Mouse (Mus musculus) embryonic facial prominence, embryonic 13.5 days (tissue): ENCODE results near the gene Creb3l1. TPM values are rescaled to one million over a fixed set of nuclear protein-coding genes. Genes with fewer than 3 reads are reported as not detected.
A peak's percentile ranks its signal among the peaks of the same experiment; 100 is the strongest.

Experiments
- ATAC-seq: fragments of 200-750 bp; cut with Nextera tagmentation; 2 replicates; pipeline ENCODE4 v1.8.0; 2017; ENCODE audit warnings: low read depth; ENCODE audit not compliant: insufficient number of reproducible peaks, insufficient read depth, low FRiP score, low TSS enrichment
- H3K27ac ChIP-seq: fragments of 300-500 bp; sonication (generic); 2 replicates; pipeline ENCODE4 v1.5.1; 2015; ENCODE audit warnings: moderate library complexity, mild to moderate bottlenecking, inconsistent platforms
- H3K27me3 ChIP-seq: fragments of 300-500 bp; sonication (generic); 2 replicates; pipeline ENCODE4 v1.6.1; 2015; ENCODE audit warnings: mild to moderate bottlenecking, inconsistent platforms
- H3K36me3 ChIP-seq: fragments of 300-500 bp; sonication (generic); 2 replicates; pipeline ENCODE4 v1.6.1; 2015; ENCODE audit warnings: mild to moderate bottlenecking, inconsistent platforms
- H3K4me1 ChIP-seq: fragments of 300-500 bp; sonication (generic); 2 replicates; pipeline ENCODE4 v1.6.1; 2015; ENCODE audit warnings: inconsistent platforms
- H3K4me2 ChIP-seq: fragments of 300-500 bp; sonication (generic); 2 replicates; pipeline ENCODE4 v1.6.1; 2015; ENCODE audit warnings: moderate library complexity, mild to moderate bottlenecking, inconsistent platforms
- H3K4me3 ChIP-seq: fragments of 300-500 bp; sonication (generic); 2 replicates; pipeline ENCODE4 v1.5.1; 2015; ENCODE audit warnings: mild to moderate bottlenecking, inconsistent platforms
- H3K9ac ChIP-seq: fragments of 300-500 bp; sonication (generic); 2 replicates; pipeline ENCODE4 v1.6.1; 2015; ENCODE audit warnings: mild to moderate bottlenecking, inconsistent platforms
- H3K9me3 ChIP-seq: fragments of 300-500 bp; sonication (generic); 2 replicates; pipeline ENCODE4 v1.6.1; 2016; ENCODE audit warnings: inconsistent platforms
- WGBS: fragments of 180-500 bp; shearing (Covaris S2); methylation state at CpG from one replicate; pipeline ENCODE4 v1.1.7; 2015; ENCODE audit warnings: mixed read lengths; 5-methylcytosine and 5-hydroxymethylcytosine counted together
- polyA plus RNA-seq: library from polyadenylated mRNA; unstranded; fragments of >200 nt; fragmentation: Nextera tagmentation; extraction: Ambion mirVana; gene quantifications from 2 replicates; pipeline ENCODE4 v1.2.1, GENCODE M21; 2015

Gene Creb3l1
- polyA plus RNA-seq, 1 experiment from 2014 or later = 13.4 TPM

- Histone ChIP-seq H3K36me3 (no peaks in the 10 kb centered on the region), H3K4me1 (peaks cover 61% of the 10 kb centered on the region), H3K9me3 (no peaks in the 10 kb centered on the region), H3K4me2 (no peak overlapping the region), H3K27ac (no peak overlapping the region), H3K27me3 (peaks cover 3% of the 10 kb centered on the region), H3K4me3 (no peak overlapping the region), H3K9ac (no peak overlapping the region)
- WGBS = 92% methylated on average over 5 of the region's 5 CpGs
- no peak for ATAC-seq
These were observed 63.8 kb downstream of the Creb3l1 start for GRCm38 (mm10) chr2:91960459-91960858.

DNA sequence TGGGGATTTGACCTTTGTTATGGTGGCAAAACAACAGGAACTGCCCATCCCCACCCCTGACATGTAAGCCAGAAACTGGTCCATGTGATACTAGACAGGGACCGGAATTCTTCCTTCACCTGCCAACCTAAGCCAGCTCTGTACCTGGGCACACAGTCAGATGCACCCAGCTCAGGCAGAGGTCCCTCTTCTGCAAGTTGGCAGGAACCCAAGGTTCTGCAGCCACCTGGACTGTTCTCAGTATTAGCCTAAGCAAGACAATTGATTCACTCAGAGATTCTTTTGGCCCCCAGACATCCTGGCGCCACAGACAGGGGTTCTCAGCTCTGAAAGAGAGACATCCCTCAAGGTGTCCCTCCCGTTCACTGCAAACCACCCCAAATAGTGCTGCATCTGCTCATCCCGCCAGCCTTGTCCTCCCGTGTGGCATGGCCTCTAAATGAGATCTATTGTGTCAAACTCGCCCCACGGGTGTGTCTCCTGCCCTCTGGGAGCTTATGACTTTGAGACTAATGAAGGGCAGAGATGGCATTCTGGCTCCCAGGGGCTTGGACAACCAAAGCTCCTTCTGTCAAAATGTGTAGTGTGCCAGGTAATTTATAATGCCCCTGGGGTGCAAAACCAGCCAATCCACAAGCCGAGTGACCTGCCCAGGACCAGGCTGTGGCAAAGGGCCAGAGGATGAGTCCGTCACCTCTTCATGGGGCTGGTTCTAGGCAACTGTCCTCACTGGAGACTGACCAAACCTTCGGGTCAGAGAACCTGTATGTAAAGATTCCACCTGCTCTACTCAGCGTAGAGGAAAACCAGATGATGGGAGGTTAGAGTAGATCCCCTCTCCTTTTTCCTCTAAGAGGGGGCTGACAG, 64.5 kb downstream of the Creb3l1 start:
- H3K9me3 ChIP-seq = no peaks in the 10 kb centered on the region

DNA sequence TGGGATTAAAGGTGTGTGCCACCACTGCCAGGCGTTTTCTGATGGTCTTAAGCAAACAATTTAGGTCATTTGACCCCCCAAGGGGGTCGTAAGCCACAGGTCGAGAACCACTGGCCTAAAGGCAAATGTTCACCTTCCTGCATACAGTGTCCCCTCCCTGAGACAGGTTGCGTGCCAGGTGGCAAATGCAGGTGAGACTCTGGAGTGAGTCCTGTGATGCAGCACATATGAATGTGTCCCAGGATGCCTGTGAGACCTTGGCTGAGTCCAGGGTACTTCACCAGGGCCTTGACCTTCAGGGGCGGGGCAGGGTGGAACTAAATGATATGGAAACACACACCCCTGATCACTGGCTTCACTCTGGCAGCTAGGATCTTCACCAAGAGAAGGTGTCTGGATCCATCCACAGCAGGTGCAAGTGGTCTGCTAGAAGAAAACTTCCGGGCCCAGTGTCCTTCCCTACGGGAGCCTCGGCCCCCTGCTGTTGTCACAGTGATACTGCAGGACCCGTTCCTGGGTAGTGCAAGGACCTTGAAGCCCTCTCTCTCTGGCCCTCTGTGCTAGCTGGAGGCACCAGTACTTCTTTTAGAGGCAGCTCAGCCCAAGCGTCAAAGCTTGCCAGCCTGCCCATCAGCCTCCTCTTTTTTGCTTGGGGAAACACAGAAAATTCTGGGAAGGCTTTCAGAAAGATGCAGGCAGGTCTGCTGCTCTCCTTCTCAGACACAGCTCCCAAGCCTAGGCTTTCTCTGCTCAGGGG, 65.4 kb downstream of the Creb3l1 start:
- H3K27ac ChIP-seq = no peak overlapping the region
- H3K4me2 ChIP-seq = no peak overlapping the region
- H3K36me3 ChIP-seq = no peaks in the 10 kb centered on the region
- 47% methylated on average over 10 of the region's 10 CpGs for WGBS
- ATAC-seq = no peak
- no peak overlapping the region for H3K9ac ChIP-seq
- no peak overlapping the region for H3K4me3 ChIP-seq
- no peaks in the 10 kb centered on the region for H3K9me3 ChIP-seq
- no peaks in the 10 kb centered on the region for H3K27me3 ChIP-seq
- H3K4me1 ChIP-seq = peaks cover 59% of the 10 kb centered on the region

More for the DNA sequence above, 64.5 kb downstream of the Creb3l1 start:
- 71% methylated on average over 11 of the region's 11 CpGs for WGBS
- Histone ChIP-seq H3K27me3 (no peaks in the 10 kb centered on the region), H3K4me3 (no peak overlapping the region), H3K4me1 (peaks cover 60% of the 10 kb centered on the region), H3K9ac (peak overlapping the region; percentile 28; the same call in 1 of the 2 replicates), H3K27ac (no peak overlapping the region), H3K4me2 (no peak overlapping the region), H3K36me3 (no peaks in the 10 kb centered on the region)
- ATAC-seq = no peak

- Histone ChIP-seq H3K9ac (no peak overlapping the region), H3K9me3 (no peaks in the 10 kb centered on the region), H3K27me3 (no peaks in the 10 kb centered on the region), H3K27ac (no peak overlapping the region), H3K4me2 (no peak overlapping the region), H3K4me3 (no peak overlapping the region), H3K36me3 (no peaks in the 10 kb centered on the region), H3K4me1 (peaks cover 63% of the 10 kb centered on the region)
- 84% methylated on average over 8 of the region's 8 CpGs for WGBS
- no peak for ATAC-seq
These were observed 66.3 kb downstream of the Creb3l1 start for GRCm38 (mm10) chr2:91958049-91958448.

DNA sequence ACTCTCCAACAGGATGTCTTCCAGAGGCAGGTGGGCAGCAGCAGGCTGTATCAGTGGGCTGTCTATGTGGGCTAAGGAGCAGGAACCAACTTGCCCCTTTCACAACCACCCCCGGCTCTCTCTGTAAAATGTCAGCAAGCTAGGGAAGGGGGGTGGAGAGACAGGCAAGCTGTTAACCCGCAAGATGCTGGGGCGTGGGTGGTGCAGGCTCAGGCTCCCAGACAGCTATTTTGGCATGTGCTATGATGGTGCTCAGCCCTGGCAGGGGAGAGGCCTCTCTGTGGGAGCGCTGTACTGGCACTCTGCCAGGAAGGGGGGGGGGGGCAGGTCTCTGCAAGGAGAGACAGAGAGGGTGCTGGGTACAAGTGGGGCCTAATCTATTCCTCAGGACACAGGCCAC, 67.2 kb downstream of the Creb3l1 start:
- Histone ChIP-seq H3K9me3 (no peaks in the 10 kb centered on the region), H3K36me3 (no peaks in the 10 kb centered on the region), H3K4me3 (no peak overlapping the region), H3K4me1 (peaks cover 56% of the 10 kb centered on the region), H3K4me2 (peak overlapping the region; percentile 9; the same call in 1 of the 2 replicates), H3K27me3 (no peaks in the 10 kb centered on the region), H3K9ac (0 out of 2 replicates have a peak overlapping the region, but pooled peaks have one; percentile 8), H3K27ac (no peak overlapping the region)
- ATAC-seq = 0 out of 2 replicates have a peak, but pooled peaks have one; percentile 32
- WGBS = 29% methylated on average over 4 of the region's 4 CpGs

DNA sequence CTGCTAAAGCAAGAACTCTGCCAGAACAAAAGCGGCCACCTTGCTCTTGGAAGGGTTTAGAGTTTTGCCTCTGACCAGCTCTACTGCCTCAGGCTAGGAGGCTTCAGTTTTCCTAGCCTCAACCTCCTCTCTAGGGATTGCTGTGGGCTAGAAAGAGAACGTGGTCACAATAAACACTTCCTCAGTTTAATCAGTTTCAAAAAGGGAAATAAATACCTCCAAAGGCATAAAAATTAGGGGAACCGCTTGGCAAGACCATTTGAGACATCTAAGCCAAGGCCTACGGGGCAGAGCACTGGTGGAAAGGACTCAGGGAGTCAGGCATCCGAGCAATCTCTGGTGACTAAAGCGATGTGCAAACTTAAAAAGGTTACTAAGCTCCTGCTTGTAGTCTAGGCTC, 68.4 kb downstream of the Creb3l1 start:
- WGBS = 71% methylated on average over 6 of the region's 6 CpGs
- H3K4me1 ChIP-seq = peaks cover 46% of the 10 kb centered on the region

GRCm38 (mm10) chr2:91955121-91955591, 69.1 kb downstream of the Creb3l1 start:
- Histone ChIP-seq H3K4me2 (no peak overlapping the region), H3K36me3 (no peaks in the 10 kb centered on the region), H3K27me3 (no peaks in the 10 kb centered on the region), H3K4me1 (peaks cover 49% of the 10 kb centered on the region), H3K9me3 (no peaks in the 10 kb centered on the region), H3K4me3 (no peak overlapping the region), H3K9ac (no peak overlapping the region), H3K27ac (no peak overlapping the region)
- WGBS = 90% methylated on average over 4 of the region's 4 CpGs
- no peak for ATAC-seq

More for the DNA sequence above, 68.4 kb downstream of the Creb3l1 start:
- no peaks in the 10 kb centered on the region for H3K36me3 ChIP-seq
- ATAC-seq = no peak
- H3K9ac ChIP-seq = no peak overlapping the region
- no peak overlapping the region for H3K4me3 ChIP-seq
- no peaks in the 10 kb centered on the region for H3K27me3 ChIP-seq
- no peak overlapping the region for H3K27ac ChIP-seq
- no peak overlapping the region for H3K4me2 ChIP-seq
- H3K9me3 ChIP-seq = no peaks in the 10 kb centered on the region

GRCm38 (mm10) chr2:91953825-91954224, 70.5 kb downstream of the Creb3l1 start:
- H3K4me1 ChIP-seq = peaks cover 54% of the 10 kb centered on the region
- WGBS = 18% methylated on average over 5 of the region's 5 CpGs
- H3K9ac ChIP-seq = no peak overlapping the region
- H3K27me3 ChIP-seq = no peaks in the 10 kb centered on the region
- H3K4me3 ChIP-seq = no peak overlapping the region
- peak overlapping the region; percentile 1; the same call in 1 of the 2 replicates for H3K27ac ChIP-seq
- H3K36me3 ChIP-seq = no peaks in the 10 kb centered on the region
- no peak overlapping the region for H3K4me2 ChIP-seq
- ATAC-seq = no peak
- no peaks in the 10 kb centered on the region for H3K9me3 ChIP-seq

GRCm38 (mm10) chr2:91950275-91951085, 73.8 kb downstream of the Creb3l1 start:
- Histone ChIP-seq H3K36me3 (no peaks in the 10 kb centered on the region), H3K9me3 (no peaks in the 10 kb centered on the region), H3K4me2 (peak overlapping the region; percentile 52), H3K27ac (peak overlapping the region; percentile 66), H3K9ac (peak overlapping the region; percentile 65), H3K4me1 (peaks cover 52% of the 10 kb centered on the region), H3K4me3 (peak overlapping the region; percentile 29), H3K27me3 (no peaks in the 10 kb centered on the region)
- ATAC-seq = 0 out of 2 replicates have a peak, but pooled peaks have one; percentile 52
- 19% methylated on average over 15 of the region's 15 CpGs for WGBS

DNA sequence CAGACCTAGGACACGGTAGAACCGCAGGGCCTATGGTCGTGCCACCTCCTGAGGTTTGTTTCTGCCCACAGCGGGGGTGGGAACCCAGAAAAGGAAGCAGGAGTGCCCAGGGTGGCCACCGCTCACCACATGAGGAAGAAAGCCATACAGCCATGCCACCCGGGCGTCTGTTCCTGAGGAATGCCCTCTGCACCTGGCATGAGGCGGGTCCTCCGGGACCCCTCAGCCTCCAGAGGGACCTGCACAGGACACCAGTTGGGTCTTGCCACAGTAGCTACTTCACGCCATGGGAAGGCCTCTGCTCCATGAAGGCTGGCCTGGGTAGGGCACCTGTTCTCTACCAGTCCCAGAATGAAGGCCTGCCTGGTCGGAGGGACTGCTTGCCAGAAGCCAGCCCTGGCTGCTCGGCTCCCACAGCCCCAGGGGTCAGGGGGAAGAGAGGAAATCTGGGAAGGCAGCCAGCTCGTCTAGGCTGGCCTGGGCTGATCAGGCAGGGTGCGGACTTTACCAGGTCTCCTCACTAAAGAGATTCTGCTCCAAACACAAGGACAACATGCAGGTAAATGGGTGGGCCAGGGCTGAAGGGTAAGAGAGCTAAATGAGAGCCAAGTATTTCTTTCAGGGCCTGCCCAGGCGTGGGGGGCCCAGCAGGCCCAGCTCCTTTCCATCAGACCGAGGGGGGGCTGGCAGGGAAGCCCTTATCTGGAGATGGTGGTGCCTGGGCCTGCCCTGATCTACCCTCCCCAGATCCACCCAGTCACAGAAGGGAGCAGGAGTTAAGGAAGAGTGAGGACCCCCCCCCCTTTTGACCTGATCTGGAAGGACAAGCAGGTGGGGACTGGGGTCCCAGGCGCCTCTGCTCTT, 74.7 kb downstream of the Creb3l1 start:
- H3K27ac ChIP-seq = peak overlapping the region; percentile 66
- whole genome bisulfite sequencing = 68% methylated on average over 17 of the region's 17 CpGs
- H3K9ac ChIP-seq = peak overlapping the region; percentile 65
- peak overlapping the region; percentile 29 for H3K4me3 ChIP-seq
- peak overlapping the region; percentile 52 for H3K4me2 ChIP-seq
- ATAC-seq = peak; percentile 16; the same call in 1 of the 2 replicates
- peaks cover 54% of the 10 kb centered on the region for H3K4me1 ChIP-seq
- H3K27me3 ChIP-seq = no peaks in the 10 kb centered on the region
- no peaks in the 10 kb centered on the region for H3K36me3 ChIP-seq
- no peaks in the 10 kb centered on the region for H3K9me3 ChIP-seq
